Mouse (Mus musculus): Measurements from ENCODE around the gene Man2b2. TPM values are rescaled to one million over a fixed set of nuclear protein-coding genes. Genes with fewer than 3 reads are reported as not detected.

Gene Man2b2
- polyA plus RNA-seq (2017; shearing (Covaris generic)) = 10 to 100 TPM; 20.7 to 27.4 (median 23.2) TPM

GRCm38 (mm10) chr5:36829913-36830879 lies at the start of gene Man2b2:
Man2b2 (minus strand) TSS chr5:36830653.
- peak; percentile 92 for ATAC-seq

- ATAC-seq = no peak
Measured at GRCm38 (mm10) chr5:36878801-36879200, 48.3 kb upstream of the Man2b2 start.

GRCm38 (mm10) chr5:36877641-36878040 lies 47.2 kb upstream of the Man2b2 start:
- no peak for ATAC-seq

GRCm38 (mm10) chr5:36876777-36877396 lies 46.4 kb upstream of the Man2b2 start:
- no peak for ATAC-seq

DNA sequence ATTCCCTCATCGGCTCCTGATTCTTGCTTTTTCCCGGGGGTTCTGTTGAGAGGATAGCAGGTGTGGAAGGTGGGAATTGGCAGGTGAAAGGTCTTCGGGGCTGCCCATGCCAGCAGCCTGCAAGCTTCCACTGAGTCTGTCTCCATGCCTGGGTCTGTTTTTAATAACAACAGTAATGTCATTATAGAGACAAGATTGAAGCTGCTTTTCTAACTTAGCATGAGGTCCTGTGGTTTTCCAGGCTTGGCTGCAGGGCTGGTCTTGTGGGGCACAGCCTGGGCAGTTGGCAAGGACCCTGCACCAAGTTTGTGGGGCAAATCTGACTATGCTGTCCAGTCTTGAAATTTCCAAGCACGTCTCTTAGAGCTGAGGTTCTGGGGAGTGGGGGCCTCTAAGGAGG lies 45.5 kb upstream of the Man2b2 start:
- ATAC-seq = no peak

DNA sequence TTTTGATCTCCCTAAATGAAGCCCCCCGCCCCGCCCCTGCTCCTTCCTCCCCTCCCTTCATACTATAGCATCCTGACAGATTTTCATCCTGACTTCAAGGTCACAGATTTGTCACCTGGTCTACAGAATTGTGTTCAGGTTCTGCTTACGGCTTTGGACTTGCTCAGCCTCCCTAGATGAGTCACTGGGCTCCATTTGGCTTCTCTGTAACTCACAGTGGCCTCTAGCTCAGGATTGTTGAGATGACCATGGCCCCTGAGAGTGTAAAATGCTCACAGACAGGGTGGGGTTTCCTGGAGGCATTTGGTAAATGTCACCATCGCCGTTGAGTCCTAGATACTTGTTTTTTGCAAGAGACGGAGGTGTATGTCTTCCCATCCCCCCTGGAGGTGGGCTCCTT lies 40.5 kb upstream of the Man2b2 start:
- ATAC-seq = no peak

- no peak for ATAC-seq
Measured at GRCm38 (mm10) chr5:36869578-36870236, 39.3 kb upstream of the Man2b2 start.

- ATAC-seq = no peak
Measured at GRCm38 (mm10) chr5:36869186-36869577, 38.7 kb upstream of the Man2b2 start.

DNA sequence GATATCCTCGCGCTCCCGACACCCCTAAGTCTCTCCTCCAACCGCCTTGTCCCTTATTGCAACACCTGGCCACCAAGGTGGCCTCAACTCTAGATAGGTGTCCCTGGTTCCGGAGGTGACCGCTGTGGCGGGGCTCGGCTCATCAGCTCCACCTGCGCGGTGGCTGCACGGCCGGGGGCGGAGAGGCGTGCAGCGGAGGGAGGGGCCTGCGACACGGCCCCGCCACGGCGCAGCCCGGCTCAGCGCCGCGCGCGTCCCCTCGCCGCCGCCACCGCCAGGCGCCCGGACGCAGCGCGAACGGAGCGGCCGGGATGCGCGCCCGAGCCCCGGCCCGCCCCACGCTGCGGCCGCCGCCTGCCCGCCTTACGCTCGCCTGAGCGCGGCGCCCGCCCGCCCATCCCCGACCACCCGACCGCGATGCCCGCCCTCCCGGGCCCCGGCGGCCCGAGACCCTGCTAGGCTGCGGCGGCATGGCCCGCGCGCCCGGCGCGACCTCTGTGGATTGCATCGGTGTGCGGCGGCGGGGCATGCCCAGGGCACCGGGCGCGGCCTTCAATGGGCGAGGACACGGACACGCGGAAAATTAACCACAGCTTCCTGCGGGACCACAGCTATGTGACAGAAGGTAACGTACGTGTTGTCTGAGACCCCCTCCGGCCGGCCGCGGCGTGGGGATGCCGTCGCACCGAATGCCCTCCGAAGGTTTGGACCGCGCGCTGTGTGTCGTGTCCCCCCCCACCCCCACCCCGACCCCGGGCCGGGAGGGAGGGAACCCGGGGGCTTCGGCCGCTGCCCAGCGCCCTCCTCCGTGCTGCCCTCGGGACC lies 38.0 kb upstream of the Man2b2 start, which contains the start of gene Ppp2r2c:
Ppp2r2c (plus strand) TSS at position 248 of the 825 bp plus-strand sequence.
- ATAC-seq = no peak

DNA sequence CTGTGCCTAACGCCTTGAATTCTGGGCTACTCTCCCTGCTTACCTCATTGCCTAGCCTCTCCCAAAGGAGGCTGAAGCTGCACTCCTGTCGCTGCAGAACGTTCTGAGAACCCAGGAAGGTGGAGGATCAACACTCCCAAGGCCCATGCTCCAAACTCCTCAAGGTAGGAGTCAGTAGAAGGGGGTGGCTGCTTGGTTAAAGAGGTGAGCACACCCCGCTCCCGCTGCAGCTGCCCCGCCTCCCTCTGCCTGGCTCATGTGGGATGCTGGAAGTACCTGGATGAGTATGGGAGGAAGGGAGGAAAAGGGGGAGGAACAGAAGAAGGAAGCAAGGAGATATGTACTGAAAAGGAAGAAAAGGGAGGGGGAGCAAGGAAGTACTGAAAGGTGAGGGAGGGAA lies 37.1 kb upstream of the Man2b2 start:
- no peak for ATAC-seq

DNA sequence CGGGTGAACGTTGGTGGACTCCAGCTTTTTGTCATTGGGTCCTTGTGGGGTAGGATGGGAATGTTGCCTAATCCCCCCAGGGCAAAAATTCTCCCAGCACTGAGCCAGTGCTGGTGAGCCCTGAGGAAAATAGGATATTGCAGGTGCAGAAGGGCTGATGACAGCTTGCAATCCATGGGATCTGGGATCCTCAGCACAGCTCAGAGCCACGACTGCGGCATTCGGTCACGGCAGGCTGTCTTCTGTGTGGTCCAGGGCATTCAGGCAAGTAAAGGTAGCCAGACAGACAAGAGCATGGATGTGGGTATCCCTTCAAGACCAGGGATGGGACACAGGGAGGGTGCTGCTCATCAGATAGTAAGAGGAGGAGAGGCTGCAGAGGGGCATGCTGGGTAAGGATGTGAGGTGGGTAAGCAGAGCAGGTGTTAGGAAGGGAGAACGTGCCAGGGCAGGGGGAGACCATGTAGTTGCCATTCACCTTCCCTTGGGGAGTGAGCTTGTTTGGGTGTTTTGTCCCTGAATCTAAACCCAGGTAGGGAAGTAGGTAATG lies 36.3 kb upstream of the Man2b2 start:
- ATAC-seq = no peak

DNA sequence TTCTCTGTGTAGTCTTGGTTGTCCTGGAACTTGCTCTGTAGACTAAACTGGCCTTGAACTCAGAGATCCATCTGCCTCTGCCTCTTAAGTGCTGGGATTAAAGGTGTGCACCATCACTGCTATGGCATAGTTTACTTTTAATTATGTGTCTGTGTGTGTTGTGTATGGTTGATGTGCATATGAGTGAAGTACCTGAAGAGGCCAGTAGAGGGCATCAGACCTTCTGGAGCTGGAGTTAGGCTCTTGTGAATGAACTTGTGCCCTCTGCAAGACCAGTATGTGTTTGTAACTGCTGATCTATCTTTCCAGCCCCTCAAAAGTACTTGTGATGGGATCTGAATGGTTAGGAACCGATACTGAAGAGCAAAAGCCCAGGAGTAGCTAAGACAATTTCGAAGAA lies 30.6 kb upstream of the Man2b2 start:
- no peak for ATAC-seq

DNA sequence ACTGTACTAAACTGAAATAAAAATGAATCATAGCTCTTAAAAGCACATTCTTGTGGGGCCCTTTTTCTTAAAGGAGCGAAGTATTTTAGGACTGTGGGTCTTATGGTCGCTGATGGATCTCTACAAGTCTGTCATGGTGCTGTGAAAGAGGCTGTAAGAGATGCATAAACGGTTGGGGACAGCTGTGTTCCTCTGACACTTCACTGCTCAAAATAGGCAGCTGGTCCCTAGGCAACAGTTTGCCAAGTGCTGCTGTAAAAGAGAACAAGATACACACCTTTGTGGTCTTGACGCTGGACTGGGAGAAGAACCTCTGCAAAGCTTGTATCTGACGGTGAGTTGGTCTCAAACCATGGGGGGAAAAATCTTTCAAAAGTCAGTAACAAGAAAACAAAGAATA lies 27.1 kb upstream of the Man2b2 start:
- ATAC-seq = no peak

DNA sequence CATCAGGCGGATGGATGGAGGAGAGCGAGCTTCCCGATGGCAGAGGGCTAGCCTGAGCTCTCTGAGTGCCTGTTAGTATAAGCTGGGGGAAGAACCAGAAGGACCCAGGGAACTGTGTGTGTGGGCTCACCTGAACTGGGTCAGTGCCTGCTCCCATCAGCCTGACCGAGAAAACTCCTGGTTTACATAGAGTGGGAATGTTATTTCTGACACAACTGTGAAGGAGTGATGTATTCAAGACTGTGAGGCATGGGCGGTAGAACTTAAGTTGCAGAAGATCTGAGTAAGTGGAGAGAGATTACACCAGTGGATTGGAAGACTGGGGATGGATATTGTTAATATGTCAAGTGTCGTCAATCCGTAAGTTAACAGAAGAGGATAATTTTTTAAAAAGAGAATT lies 26.1 kb upstream of the Man2b2 start:
- ATAC-seq = no peak

DNA sequence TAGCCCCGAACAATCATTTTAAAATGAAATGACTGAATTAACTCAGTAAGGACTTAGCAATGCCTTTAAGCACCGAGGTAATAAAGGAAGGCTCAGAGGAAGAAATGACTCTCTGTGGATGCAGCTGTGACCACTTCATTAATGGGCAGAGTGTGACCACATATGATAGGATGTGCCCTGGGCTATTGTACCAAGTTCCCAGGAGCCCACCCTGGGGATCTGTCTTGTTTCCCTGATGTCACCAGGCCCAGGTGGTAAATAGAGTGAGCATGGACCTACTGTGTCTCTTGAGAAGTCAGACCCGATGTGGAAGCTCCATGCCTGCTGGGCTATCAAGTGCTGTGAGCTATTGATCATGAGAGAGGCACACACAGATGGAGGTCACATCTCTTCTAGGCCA lies 24.7 kb upstream of the Man2b2 start:
- ATAC-seq = no peak

DNA sequence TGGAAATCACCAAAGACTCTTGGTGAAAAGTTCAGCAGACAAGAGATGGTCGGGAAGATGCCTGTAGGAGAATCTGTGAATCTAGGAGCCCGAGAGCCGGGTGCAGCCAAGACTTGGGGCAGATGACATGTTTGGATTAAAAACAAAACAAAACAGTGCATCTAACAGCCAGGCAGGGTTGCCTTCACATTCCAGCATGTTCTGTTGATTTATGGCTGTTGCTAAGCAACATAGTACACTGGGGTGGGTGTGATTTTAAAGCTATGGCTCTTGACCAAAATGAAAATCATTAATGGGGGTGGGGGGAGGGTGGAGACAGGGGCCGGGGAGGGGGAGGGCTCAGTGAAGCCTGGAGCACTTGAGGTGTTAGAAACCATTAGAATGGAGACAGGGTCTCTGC lies 21.1 kb upstream of the Man2b2 start:
- no peak for ATAC-seq

DNA sequence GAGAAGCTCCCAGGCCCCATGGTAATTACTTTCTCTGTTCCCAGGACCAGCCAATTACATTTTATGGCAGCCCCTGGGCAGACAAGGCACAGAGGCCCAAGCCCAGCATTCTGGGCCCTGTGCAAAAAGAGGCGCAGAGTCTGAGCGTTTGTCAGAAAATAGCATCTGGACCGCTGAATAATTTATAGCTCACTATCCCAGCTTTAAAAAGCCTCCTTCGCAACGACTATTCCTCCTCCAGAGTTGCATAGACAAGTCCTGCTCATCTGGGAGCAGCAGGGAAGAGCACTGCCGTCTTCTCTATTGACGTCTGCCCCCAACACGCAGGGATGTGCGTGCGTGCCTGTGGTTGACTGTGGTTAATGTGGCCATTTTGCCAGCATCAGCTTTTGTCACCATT lies 14.0 kb upstream of the Man2b2 start:
- no peak for ATAC-seq

GRCm38 (mm10) chr5:36841701-36842100 lies 11.2 kb upstream of the Man2b2 start:
- ATAC-seq = no peak

GRCm38 (mm10) chr5:36840092-36840491 lies 9.6 kb upstream of the Man2b2 start:
- no peak for ATAC-seq

DNA sequence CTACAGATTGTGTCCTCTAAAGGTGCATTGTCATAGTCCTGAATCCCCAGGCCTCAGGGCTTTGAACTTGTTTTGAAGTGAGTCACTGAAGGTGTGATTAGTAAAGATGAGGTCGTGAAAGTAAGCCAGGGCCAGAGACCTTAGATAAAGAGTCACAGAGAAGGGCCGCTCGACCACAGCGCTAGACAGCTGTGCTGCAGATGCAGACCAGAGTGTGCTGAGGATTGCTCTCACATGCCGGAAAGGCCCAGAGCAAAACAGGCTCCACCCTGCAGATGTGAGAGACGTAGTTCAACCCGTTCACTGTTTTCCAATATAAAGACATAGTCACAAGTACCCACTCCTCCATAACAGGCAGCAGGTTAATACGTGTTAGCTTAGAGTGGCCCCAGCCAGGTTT lies 9.1 kb upstream of the Man2b2 start:
- no peak for ATAC-seq

- no peak for ATAC-seq
Measured at GRCm38 (mm10) chr5:36839032-36839431, 8.6 kb upstream of the Man2b2 start.

- peak; percentile 54 for ATAC-seq
Measured at GRCm38 (mm10) chr5:36835933-36836332, 5.5 kb upstream of the Man2b2 start.

Data from inflammation-experienced regulatory T-cells, adult 6 months (primary cell).